Mouse (Mus musculus) right cerebral cortex, postnatal 10 days (tissue): Measurements from ENCODE around the gene Wbp4.
A peak's percentile ranks its signal among the peaks of the same experiment; 100 is the strongest.
"Not testable (repeated sequence)": the region's sequence is repeated elsewhere in the genome, so short reads cannot be mapped to it uniquely, and the experiment has no call there.

Experiments
- DNase-seq, 2 experiments: peaks; one replicate each; pipeline ENCODE4 v3.0.0; 2021; ENCODE audit warnings: low spot score in 2 of 2

Gene Wbp4

DNA sequence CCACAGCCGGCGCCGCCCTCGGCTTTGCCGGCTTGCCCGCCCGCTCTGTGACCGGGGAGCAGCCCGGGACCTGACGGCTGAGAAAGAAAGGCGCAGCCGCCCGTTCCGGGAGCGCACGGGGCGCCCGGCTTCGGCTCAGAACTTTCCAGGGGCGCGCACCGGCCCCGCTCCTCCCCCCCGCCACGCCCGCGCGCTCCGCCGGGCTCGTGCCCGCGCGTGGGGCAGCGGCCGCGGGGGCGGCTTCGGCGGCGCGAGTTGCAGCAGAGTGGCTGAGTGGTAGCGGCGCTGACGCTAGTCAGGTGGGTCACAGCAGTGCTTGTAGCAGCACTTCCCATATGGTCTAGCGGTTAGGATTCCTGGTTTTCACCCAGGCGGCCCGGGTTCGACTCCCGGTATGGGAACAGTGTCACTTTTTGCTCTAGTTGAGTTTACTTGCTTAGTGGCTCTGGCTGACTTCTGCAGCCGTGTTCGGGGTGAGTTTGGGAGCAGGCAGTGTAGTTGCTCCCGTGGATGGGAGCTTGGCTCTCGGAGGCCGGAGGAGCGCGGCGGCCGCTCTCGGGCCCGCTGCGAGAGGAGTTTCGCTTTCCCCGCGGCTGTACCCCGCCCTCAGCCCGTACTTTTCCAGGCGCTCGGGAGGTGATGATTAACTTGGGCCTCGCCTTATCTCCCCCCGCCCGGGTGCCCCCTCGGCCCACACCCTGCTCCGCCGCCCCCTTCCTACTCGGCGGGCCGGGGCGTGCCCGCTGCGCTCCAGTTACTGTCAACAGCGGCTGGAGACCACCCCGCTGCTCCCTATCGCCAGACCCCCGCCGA lies at the start of gene Wbp4:
Gene Wbp4 (minus strand): TSS at position 182 of the 813 bp plus-strand sequence.
- peak; percentile 95 to 96 for DNase-seq

DNA sequence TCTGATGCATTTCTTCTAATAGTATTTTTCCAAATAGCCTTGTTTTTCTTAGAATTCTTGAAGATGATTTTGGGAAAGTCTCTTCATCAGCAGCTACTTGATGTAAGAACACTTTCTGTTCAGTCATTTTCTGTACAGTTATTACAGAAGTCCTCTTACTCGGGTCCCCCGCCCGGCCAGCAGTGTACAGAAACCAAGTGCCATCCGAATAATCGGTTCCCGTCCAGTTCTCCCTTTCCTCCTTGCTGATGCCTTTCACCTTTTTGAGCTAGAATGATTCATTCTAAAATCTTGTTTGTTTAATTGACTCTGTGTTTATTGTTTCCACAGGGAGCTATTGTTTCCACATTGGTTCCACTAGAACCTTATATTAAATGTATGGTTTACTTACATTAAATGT lies 49.4 kb upstream of the Wbp4 start:
- DNase-seq, result no peak

DNA sequence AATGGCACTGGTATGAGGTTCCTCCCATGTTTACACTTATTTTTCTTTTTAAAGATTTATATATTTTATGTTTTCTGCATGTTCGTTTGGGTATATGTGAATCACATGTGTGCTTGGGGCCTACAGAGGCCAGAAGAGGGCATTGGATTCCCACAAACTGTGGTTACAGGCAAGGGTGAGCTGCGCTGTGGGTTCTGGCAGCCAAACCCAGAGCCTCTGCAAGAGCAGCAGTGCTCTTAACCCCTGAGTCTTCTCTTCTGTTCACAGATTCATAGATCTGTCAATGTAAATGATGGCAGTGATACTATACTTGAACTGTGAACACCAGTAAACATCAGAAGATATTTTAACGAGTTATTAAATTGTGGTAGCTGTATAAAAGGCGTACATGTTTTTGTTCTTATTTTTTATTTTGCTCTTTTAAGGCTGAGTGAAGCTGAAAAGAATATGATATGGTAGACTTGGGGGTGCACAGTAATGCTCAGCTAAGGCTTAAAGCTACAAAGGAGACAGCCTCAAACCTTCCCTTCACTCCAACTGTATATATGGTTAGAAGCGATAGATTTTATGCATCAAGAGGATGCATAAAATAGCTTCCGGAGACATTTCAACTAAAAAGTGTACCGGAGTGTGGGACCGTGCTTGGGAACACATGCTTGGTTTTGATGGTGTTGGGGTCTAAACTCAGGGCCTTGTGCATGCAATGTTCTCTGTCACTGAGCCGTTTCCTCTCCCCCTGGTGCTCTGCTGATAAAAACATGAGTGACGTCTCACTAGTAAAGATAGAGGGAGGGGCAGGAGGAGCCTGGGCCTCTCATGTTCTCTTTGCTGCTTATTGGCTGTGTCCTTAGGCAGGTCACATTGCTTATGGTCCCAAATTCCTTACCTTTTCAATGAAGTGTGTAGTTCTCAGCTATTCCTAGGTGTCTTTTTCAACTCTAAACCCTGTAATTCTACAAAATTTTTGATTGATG lies 48.5 kb upstream of the Wbp4 start:
- DNase-seq, result no peak

DNA sequence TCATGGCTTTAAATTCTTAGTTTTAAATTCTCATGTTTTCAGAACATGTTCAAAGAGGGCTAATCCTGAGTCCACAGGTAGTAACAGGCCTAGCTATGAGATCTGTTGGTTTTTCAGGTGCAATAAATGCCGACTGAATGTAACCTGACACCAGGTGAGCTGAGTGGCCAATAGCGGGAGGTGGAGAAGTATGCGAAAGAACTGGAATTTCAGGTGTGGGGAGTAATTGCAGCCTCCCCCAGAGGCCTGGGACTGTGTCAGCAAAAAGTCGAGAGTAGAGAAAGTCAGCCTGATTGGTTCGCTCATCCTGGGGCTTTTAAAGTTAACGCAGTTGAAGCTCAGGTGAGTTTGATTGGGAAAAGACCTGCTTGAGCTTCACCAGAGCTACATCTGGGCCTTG lies 46.4 kb upstream of the Wbp4 start:
- DNase-seq, result no peak

DNA sequence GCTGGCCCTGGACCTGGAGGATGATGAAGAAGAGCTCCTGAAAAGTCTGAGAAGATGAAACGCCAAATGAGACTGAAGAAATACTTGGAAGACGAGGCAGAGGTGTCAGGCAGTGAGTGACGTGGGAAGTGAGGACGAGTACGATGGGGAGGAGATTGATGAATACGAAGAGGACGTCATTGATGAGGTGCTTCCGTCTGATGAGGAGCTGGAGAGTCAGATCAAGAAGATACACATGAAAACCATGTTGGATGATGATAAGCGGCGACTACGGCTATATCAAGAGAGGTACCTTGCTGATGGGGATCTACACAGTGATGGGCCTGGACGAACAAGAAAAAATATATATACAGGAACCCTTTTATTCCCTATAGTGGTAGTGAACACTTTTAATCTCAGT lies 44.8 kb upstream of the Wbp4 start:
- DNase-seq, result not testable (repeated sequence)

DNA sequence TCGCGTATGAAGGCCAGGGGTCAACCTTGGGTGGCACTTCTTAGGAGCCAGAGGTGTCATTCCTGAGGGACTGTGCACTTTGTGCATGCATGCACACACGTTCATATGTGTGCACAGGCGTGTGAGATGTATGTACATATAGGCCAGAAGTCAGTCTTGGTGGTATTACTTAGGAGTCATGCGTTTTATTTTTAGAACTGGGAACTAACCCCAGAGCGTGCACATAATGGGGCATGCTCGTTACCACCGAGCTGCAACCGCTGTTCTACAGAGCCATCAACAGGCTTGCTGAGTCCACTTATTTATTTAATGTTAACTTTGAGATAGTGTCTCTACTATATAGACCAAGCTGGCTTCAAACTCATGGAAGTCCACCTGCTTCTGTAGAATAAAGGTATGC lies 41.1 kb upstream of the Wbp4 start:
- DNase-seq, result no peak

DNA sequence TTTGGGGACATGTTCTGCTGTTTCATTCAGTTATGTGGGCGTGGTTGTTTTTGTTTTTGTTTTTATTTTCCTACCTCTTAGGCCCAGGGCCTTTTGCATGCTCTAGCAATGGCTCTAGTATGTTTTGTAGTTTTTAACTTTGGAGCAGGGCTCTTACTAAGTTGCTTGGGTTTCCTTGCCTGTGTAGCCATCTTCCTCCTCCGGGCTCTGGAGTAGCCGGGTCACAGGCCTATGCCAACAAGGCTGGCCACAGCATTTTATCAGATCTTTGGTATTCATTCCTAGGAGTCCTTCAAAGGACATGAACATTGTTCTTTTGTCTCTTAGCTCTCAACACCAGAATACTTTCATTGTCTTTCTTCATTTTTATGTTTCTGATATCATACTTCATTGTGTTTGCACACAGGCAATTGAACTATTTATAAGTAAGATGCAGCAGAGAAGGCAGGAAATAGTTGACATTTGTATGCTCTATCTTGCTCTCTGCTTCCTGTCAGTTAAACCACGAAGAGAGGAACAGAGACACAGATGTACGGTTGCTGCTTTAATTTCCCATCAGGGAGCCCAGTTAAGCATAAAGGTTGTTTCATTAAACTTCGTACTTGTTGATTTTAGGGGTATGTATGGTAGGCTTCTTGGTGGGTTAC lies 40.3 kb upstream of the Wbp4 start:
- no peak for DNase-seq

DNA sequence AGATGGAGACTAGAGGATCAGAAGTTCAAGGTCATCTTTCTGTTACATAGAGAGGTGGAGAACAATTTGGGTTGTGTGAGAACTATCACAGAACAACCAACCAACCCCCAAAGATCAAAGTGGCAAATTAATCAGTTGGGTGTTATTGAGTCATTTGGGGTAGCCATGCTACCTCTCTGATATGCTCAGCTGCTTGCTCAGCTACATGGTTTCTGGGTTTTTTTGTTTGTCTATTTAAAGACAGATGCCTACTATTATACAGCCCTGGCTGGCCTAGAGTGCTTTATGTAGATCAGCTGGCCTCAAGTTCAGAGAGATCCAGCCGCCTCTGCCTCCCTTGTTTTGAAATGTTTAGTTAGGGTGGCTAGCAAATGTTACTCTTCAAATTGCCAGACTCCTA lies 39.7 kb upstream of the Wbp4 start:
- DNase-seq, result no peak

DNA sequence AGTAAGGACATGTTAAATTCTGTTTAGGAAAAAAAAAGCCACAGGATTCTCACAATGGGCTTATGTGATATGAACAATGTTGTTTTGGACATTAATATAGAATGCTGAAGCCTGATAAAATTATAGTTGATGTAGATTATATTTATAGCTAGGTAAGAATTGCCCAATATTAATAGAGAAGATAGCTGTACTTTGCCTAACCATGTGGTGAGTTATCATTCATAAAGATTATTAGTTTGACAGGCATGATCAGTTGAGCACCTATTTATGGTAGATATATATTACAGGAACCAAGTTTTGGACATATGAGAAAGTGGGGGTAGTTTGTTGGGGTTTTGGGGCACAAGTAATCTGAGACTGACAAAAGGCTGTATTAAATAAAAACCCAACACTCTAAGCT lies 39.3 kb upstream of the Wbp4 start:
- no peak for DNase-seq

DNA sequence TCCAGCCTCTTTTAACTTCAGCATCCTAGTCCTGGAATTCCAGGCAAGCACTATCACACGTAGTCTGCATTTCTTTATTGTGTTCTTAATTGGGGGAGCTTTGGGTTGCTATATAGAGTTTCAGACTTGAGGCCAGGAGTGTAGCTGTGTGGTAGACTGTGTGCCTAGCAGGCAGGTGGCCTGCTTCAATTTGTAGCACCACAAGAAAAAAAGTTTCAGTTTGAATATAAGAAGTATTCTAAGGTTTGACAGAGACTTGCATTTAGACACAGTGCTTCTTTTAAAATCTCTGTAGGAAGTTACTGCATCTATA lies 38.3 kb upstream of the Wbp4 start:
- DNase-seq, result no peak

DNA sequence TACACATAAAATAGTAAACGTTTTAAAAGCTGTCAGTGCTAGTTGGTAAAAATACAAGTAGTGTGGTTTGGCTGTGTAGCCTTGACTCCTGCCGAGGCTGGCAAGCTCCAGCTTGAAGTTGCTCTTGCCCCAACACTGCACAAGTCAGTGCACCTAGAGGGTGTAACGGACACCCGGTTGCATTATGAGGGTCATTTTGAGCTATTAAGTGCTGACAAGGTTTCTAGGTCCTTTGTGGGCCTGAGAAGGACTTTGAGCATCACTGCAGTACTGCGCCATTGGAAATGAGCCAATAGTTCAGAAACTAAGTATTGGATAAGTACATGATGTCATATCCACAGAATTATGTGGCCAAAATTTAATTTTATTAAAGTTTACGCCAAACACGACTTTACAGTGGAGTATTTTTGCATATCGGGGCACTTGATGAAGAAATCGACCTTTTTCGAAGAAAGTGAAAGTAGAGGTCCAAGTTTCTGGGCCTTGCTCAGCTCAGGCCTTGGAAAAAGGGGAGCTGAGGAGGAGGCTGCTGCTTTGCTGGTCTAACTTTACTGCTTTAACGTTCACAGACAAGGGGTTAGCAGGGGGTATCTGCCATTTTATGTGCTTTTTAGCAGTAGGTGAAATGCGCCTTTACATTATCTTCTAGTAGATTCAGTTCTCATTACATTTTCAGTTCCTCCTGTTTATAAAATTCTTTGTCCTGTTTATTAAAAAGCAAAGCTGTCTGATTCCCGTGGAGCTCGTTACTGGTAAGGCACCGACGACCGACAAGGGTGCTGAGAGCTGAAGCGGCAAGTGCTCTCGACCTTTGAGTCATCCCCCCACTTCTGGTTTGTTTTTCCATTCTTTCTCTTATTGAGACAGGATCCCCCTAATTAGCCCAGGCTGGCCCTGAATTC lies 37.7 kb upstream of the Wbp4 start:
- no peak for DNase-seq

DNA sequence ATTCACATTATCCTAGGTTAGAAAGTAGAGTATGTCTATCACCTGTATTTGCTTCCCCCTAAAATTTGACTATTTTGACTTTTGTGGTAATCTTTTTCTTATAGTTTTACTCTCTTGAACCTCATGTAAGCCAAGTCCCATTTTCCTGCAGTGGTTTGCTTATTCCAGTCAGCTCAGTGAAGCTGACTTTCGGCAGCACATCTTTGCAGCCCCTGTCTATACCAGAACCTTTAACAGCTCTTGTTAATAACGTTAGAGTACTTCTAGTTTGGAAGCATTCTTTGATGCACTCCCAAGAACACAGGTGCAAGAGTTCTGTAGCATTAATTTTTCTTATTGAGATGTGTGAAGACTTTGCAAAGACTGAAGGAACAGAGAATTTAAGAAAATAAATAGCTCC lies 36.8 kb upstream of the Wbp4 start:
- no peak for DNase-seq

DNA sequence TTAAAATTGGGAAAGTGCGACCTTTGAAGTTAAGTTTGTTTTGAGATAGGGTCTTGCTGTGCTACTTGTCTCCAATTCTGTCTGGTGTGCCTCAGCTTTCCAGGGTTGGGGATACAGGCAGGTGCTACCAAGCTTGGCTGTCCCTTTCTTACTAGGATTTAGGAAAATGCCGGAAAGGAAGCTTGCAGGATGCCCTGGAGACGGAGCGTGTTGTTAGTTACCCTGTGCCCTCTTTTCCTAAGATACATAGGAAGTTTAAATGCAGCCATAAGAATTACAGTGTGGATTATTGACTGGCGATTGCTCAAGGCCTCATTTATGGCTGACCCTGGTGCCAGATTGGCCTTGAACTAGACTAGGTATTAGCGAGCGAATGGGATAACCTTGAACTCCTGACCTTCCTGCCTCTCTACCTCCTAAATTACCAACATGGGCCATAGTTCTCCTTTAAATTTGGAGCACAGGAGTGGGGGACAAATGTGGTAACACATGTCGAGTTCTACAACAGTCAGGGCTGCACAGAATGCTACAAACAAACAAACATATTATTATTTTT lies 35.9 kb upstream of the Wbp4 start:
- no peak for DNase-seq

DNA sequence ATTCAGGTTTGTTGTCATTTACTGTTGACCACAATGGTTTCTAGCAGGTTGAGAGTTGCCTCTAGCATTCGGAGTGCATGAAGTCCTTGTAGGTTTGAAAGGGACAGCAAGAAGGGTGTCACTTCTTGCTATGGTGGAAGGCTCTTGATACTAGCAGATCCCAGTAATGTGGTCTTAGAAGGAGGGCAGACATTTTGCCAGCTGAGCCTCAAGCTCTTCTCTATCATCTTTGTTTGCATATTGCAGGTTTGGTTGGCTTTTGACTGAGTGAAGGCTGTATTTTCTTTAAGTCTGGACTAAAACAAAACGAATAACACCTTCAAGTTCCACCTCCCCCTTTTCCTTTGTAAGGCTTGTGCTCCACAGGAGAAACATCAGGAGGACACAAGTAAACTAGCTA lies 35.4 kb upstream of the Wbp4 start:
- DNase-seq, result no peak

DNA sequence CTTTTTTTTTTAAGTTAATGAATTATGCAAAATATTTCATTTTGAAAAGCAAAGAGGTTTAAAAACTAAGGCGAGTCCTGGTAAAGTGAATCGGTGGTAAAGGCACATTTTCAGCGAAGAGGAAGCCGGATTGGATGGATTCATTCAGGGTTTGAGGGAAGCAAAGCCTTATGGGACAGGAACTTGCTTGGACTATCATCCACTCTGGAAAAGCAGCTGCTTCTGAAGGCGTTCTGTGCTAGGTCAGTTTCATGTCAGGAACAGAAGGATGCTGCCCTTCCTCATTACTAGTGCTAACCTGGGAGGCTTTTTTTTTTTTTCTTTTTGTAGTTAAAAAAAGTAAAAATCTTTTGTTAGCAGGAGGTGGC lies 34.9 kb upstream of the Wbp4 start:
- no peak for DNase-seq

DNA sequence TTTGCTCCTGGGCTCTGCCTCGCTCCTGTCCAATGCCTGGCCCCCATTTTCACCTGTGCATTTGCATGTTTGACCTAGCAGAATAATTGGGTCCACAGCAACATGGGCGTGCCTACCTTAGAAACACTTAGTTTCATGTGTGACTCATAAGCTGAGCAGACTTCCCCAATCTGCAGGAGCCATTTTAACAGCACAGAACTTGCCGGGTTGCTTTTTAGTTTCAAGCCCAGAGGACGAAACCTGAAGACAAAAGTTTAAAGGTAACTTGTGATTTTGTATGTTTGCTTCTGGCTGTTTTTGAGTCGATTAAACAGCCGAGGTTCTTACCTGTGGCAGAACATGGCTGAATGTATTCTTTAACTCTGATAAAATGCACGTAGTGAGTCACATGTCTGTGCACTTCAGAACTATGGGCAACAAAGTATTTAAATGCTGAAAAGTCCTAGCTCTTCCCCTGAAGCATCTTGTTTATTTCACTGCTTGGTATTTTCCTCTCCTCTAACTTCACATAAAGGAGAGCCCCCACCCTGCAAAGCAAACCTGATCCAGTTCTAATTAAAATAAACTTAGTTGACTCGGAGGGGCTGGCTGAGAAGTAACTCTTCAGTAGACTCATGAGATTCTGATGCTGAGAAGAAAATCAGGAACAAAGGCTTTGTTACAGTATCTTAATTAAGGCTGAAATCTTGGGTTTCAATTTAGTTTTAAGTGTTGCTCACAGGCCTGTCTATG lies 34.4 kb upstream of the Wbp4 start:
- no peak for DNase-seq

DNA sequence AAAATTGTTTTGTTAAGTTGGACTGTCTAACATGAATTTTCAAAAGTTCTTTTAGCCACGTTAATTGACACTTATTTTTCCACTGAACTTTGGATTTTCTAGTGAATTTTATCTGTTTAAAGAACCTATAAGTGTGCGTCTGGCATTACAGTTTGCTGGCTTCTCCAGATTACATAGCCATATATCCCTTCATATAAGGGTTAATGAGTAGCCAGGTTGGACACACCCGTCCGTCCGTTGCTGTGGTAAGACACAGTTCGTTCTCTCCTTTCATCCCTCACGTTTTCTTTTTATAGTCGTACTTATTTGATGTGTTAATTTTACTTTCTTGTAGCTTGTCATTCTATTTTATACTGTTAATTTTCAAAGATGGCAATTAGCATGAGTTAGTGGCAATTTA lies 33.8 kb upstream of the Wbp4 start:
- no peak for DNase-seq

DNA sequence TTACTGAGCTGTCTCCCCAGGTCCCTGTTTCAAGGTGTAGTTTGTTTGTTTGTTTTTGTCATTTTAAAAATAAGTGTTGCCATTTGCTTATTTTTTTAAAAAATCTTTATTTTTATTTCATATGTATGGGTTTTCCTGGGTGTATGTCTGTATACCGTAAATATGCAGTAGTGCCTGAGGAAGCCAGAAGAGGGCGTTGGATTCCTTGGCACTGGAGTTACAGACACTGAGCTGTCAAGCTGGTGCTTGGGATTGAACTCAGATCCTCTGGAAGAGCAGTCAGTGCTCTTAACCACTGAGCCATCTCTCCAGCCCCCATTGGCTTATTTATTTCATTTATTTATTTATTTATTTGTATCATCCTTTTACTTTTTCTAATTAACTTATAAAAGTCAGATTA lies 32.6 kb upstream of the Wbp4 start:
- DNase-seq, result no peak

DNA sequence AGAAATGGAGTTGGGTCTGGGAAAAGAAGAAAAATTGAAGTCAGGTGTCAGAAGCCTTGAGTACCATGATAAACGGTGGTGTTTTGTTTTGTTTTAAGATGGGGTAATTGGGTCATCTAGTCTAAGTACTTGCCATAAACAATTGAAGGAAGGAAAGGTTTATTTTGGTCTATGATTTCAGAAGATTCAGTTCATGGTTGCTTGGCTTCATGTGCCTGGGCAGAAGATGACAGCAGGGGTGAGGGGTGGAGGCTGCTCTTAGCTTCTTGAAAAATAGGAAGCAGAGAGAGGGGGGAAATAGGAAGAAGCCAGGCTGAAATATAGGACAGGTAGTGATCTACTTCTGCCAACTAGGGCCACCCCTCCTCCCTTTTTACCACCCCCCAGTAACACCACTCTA lies 30.2 kb upstream of the Wbp4 start:
- DNase-seq, result no peak

DNA sequence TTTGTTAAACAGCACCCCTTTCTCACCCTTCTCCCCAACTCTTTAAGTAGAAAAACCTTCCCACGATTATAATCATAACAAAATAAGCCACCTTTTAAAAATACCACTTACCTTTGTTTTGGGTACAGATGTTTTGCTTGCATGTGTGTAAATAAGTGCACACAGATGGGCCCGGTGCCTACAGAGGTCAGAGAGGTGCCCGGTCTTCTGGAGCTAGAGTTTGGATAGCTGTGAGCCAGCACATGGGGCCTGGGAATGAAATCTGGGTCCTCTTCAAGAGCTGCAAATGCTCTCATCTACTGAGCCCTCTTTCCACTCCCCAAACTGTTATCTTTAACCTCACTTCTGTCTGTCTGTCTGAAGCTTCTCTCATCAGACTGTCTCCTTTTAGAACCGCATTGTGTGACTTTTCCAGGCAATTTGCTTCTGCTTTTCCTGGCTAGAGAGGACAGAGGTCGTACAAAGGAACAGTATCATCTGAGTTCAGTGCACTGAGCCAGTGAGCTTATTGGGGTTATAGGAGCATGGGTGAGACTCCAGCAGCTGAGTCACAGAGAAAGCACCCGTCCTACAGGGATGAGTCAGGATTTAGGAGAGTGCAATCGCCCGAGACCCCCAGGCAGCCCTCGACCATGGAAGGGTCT lies 27.5 kb upstream of the Wbp4 start:
- DNase-seq, result no peak
